Mouse (Mus musculus) splenic B cell, adult 2 months (primary cell): ENCODE measurements around the gene Pak2.
"Not testable (repeated sequence)": the region's sequence is repeated elsewhere in the genome, so short reads cannot be mapped to it uniquely, and the experiment has no call there.

Experiments used
- DNase-seq: peaks from one replicate; pipeline ENCODE4 v3.0.0-alpha.2; 2011; ENCODE audit warnings: low read depth, low spot score
- H3K27me3 ChIP-seq: 2 replicates; pipeline ENCODE4 v1.6.1; 2012; ENCODE audit warnings: mild to moderate bottlenecking, low read length, moderate library complexity, mixed read lengths; ENCODE audit not compliant: control insufficient read depth, poor library complexity, insufficient read depth, severe bottlenecking
- H3K36me3 ChIP-seq: 2 replicates; pipeline ENCODE4 v1.6.1; 2012; ENCODE audit warnings: mild to moderate bottlenecking, low read length, moderate library complexity, mixed read lengths; ENCODE audit not compliant: control insufficient read depth, poor library complexity, insufficient read depth, severe bottlenecking

The Pak2 gene

DNA sequence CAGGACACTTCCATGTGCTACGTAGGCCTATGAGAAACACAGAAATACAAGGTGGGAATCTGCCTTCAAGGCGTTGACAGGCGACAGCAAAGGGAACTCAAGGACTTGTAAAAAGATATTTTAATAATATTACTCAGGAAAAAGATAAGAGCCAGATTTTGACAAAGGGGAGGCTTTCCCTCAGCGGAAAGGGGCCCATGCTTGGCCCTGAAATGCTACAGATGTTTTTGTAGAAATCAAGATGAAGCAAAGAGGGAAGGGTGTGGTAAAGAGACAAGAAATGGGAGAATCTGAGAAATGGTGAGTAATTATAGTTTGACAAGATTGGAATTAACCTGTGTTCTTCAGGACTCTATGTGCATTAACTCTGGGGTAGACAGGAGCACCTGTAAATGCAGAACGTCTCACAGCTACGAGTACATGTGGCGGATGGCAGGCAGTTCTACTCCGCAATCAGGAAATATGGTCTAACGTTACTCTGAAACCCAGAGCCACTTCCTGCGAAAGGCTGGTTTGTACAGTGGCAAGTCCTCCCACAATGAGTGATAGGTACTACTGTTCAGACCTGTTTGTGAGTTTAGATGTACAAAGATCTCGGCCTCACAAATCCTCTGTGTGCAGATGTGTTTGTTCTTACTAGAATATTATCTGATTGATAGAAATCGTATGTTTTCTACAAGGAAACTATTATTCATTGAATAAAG is 28.4 kb upstream of the Pak2 start:
- DNase-seq = peak; percentile 56
- Histone ChIP-seq H3K36me3 (0 out of 2 replicates have a peak, but pooled peaks cover 3% of the 10 kb centered on the region), H3K27me3 (no peaks in the 10 kb centered on the region)

GRCm38 (mm10) chr16:32105698-32106097 is 26.6 kb upstream of the Pak2 start:
- Histone ChIP-seq H3K36me3 (0 out of 2 replicates have a peak, but pooled peaks cover 3% of the 10 kb centered on the region), H3K27me3 (no peaks in the 10 kb centered on the region)
- peak; percentile 39 for DNase-seq

- 0 out of 2 replicates have a peak, but pooled peaks cover 3% of the 10 kb centered on the region for H3K36me3 ChIP-seq
- DNase-seq = no peak
- H3K27me3 ChIP-seq = no peaks in the 10 kb centered on the region
Measured at GRCm38 (mm10) chr16:32102295-32102694, 23.2 kb upstream of the Pak2 start.

DNA sequence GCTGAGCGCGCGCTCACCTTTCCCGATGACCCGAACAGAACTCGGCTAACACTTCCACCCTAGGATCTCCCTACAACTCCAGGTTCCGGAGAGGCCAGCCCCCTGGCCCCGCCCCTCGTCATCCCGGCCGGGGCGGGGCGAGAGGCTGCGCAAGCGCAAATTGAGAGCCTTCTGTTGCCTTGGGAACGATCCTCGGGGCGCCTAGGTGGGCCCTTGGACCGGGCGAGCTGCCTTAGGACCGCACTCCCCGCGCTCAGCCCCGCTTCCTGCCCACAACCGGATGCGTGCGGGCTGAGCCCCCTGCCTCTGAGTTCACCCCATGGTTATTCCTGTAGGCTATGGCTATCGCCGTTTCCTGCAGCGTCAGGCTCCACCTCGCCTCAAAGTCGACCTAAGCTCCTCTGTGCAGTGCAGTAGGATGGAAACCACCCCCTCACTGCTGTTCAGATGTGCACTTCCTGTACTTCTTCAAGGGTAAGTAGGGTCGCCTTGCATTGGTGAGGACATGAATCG is 20.6 kb upstream of the Pak2 start, which contains the start of the genes Pigx and Cep19:
Gene Pigx, minus strand, starts transcription at position 103 of the 513 bp plus-strand sequence.
Gene Cep19, plus strand, starts transcription at position 163 of the 513 bp plus-strand sequence.
- peak; percentile 81 for DNase-seq
- Histone ChIP-seq H3K36me3 (0 out of 2 replicates have a peak, but pooled peaks cover 3% of the 10 kb centered on the region), H3K27me3 (no peaks in the 10 kb centered on the region)

- DNase-seq = no peak
- H3K27me3 ChIP-seq = no peaks in the 10 kb centered on the region
- 0 out of 2 replicates have a peak, but pooled peaks cover 3% of the 10 kb centered on the region for H3K36me3 ChIP-seq
Measured at GRCm38 (mm10) chr16:32098897-32099637, 19.9 kb upstream of the Pak2 start.

DNA sequence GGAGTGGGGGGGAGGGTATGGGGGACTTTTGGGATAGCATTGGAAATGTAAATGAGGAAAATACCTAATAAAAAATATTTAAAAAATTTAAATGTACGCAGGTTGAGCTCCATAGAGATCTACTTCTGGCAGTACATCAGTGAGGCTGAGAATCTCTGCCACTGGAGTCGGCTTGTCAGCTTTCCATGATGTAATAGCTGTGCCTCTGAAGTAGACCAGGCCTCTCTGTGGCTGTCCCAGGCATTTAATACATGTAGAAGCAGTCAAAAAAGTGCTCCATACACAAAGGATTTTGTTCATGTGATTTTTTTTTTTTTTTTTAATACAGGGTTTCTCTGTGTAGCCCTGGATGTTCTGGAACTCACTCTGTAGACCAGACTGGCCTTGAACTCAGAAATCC is 18.6 kb upstream of the Pak2 start:
- DNase-seq, H3K36me3 ChIP-seq, H3K27me3 ChIP-seq: not testable (repeated sequence)

- DNase-seq = no peak
- Histone ChIP-seq H3K36me3 (peaks cover 8% of the 10 kb centered on the region; the same call in 1 of the 2 replicates), H3K27me3 (no peaks in the 10 kb centered on the region)
Measured at GRCm38 (mm10) chr16:32091466-32091865, 12.3 kb upstream of the Pak2 start.

DNA sequence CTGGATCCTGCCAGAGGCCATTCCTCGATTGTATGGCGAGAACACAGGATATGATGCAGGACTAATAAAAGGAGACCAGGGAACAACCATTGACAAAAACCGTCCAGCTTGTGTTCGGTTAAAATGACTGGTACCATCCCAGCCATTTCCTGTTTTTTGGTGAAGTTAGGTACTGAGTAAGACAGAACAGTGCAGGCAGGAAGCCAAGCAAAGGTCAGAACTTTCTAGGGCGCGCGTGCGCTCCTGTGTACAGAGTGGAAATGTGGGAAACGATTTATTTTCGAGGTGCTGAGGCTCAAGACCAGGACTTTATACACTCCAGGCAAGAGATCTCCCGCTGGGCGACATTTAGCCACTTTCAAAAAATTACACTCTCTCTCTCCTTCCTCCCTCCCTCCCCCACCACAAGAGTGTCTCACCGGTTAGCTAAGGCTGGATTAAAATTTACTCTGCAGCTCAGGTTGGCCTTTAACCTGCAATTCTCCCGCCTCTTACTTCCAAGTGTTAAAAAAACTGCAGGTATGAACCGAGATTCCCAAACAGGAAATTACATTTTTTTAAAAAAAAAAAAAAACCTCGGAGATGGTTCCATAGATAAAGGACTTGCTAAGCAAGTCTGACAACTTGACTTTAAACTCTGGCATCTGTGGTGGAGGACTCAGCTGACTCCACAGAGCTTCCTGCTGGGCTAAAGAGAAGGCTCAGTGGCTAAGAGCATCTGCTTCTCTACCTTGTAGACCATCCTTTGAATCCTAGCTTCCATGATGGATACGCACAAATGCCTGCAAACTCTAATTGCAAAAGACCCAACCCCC is 8.7 kb upstream of the Pak2 start:
- DNase-seq = peak; percentile 17
- Histone ChIP-seq H3K36me3 (peaks cover 8% of the 10 kb centered on the region; the same call in 1 of the 2 replicates), H3K27me3 (no peaks in the 10 kb centered on the region)

DNA sequence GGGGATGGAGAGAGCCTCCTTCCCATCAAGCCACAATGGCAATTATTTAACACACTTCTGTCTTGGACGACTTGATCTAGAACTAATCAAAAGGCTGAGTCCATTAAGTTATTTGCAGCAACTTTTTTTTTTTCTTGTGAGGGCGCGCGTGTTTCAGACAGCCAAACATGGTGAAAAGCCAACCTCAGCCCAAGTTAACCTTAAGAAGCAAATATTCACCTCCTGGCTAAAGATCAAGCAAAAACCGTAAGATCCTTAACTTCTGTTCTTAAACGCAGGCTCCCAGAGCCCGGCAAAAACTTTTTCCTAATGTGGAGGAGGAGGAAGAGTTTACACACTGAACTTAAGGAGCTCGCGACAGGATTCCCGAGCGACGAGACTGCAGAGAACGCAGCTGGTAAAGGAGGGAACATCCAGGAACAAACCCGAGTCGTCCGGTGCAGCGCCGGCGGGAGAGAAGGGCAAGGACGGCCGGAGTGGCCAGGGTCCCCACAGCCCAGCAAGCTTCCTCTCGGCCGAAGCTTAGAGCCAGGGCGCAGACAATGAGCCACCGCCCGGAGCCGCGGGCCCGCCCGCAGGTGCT is 643 bp downstream of the Pak2 start:
- Histone ChIP-seq H3K36me3 (no peaks in the 10 kb centered on the region), H3K27me3 (no peaks in the 10 kb centered on the region)
- DNase-seq = peak; percentile 30

DNA sequence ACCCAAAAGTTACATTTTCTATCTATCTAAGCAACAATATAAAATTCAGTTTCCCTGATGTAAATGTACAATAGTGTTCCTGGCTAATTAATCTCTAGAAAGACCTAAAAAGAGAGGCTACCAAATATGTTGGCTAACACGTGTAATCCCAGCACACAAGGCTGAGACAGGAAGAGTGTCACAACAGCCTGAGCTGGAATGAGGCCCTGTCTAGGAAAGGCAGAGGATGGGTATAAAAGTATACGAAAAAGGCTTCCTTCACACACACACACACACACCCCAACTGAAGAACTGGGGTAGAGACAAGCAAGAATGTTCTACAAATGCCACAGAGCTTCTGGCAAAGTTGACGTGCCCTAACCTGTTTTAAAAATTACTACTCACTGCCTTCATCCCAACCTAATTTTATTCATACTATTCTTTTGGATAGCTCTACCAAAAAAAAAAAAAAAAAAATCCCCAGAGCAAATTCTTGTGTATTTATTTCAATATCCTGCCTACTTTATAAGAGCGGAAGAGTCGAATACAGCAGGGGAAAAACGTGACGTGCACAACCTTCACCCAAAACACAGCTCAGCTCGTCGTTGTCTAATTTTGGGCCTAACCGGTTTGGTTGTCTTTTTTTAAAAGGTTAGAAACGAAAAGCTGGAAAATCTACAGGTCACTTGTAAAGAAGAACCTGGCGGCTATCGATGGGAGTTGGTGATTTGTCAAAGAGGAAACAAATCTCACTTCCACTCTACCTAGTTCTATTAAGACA is 1.3 kb downstream of the Pak2 start:
- Histone ChIP-seq H3K36me3 (no peaks in the 10 kb centered on the region), H3K27me3 (no peaks in the 10 kb centered on the region)
- DNase-seq = peak; percentile 53

DNA sequence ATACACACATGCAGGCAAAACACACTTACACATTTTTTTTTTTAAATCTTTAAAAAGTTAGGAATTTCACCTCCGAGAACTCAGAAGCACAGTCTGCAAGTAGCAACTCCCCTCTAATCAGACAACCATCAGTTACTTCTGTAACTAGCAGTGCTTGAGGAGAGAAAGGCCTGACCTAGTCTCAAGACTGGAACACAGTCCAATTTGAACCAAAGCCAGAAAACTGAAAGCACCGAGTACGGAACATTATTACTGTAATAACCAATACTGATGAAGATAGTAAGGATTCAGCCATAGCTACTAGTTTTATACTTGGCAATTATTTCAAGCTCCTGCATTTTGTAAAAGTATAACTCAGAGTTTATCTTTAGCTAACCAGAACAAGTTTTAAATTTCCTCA is 2.7 kb downstream of the Pak2 start:
- no peak for DNase-seq
- Histone ChIP-seq H3K36me3 (no peaks in the 10 kb centered on the region), H3K27me3 (no peaks in the 10 kb centered on the region)

GRCm38 (mm10) chr16:32075762-32076161 is 3.4 kb downstream of the Pak2 start:
- peak; percentile 18 for DNase-seq
- no peaks in the 10 kb centered on the region for H3K27me3 ChIP-seq
- H3K36me3 ChIP-seq = no peaks in the 10 kb centered on the region

GRCm38 (mm10) chr16:32070070-32070469 is 9.1 kb downstream of the Pak2 start:
- H3K27me3 ChIP-seq, H3K36me3 ChIP-seq, DNase-seq: not testable (repeated sequence)
